Mouse (Mus musculus): ENCODE data around the gene Dmc1. TPM values are rescaled to one million over a fixed set of nuclear protein-coding genes. Genes with fewer than 3 reads are reported as not detected.
A peak's percentile ranks its signal among the peaks of the same experiment; 100 is the strongest.

Dmc1 gene
- 2.2 and 2.5 TPM in 2 replicates for polyA plus RNA-seq (2015; fragmentation: Nextera tagmentation; extraction: Ambion mirVana)

DNA sequence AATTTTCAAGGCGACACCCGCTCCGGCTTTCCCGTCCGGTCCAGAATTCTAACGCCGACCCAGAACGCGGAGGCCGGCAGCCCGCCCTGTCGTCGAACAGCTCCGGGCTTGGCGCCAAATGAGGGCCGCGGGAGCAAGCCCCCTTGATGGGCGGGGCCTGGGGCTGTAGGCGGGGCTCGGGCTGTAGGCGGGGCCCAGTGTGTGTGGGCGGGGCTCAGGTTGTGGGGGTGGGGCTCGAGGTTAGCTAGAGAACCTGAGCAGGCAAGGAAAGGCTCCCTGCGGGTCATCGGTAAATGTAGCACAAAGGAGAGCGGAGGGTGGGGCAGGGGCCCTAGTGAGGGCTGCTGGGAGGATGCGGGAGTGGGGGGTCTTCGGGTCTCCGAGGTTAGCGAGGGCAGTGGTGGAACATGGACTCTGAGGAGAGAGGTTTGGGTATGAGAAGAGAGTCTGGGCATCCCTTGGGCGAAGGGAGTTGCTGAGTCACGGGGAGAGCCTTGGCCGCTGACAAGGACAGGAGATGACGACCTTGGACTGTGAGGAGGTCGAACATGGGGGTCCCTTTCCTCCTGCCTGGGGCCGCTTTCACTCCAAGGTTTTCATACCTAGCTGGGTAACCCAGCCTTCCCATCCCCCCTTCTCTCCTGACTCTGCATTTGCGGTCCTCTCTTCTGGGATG, at the start of gene Dmc1:
Gene Dmc1 (minus strand): TSS at position 120 of the 676 bp plus-strand sequence.
- 11% methylated on average over 37 of the region's 37 CpGs for WGBS
- no peaks in the 10 kb centered on the region for H3K36me3 ChIP-seq
- no peak within 1 kb of the TSS for H3K27ac ChIP-seq (replicated peaks)
- ATAC-seq (ENCODE audit: insufficient number of reproducible peaks, low FRiP score, low TSS enrichment, low read depth) = peak; percentile 15; the same call in 1 of the 2 replicates
- peak within 1 kb of the TSS; percentile 42 for H3K4me3 ChIP-seq (replicated peaks)
- 0 out of 2 replicates have a peak, but pooled peaks cover 3% of the 10 kb centered on the region for H3K27me3 ChIP-seq
- peaks cover 10% of the 10 kb centered on the region for H3K4me1 ChIP-seq
- 0 out of 2 replicates have a peak within 1 kb of the TSS, but pooled peaks have one; percentile 12 for H3K9ac ChIP-seq
- H3K4me2 ChIP-seq (replicated peaks) = peak within 1 kb of the TSS; percentile 49
- H3K9me3 ChIP-seq (replicated peaks) = 0 out of 2 replicates have a peak, but pooled peaks cover 3% of the 10 kb centered on the region

DNA sequence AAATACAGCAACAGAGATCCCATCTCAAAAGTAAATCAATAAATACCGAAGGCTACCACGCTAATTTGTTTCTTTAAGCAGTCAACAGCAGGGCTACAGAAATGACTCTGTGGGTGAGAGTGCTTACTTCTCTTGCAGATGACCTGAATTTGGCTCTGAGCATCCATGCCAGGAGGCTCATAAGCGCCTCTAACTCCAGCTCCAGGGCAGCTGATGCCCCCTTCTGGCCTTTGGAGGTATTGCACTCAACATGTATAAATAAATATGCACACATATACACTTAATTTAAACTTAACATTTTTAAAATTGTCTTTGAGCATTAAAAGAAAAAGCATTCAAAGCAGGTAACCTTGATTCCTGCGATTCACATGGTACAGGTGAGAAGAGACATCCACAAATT, 46.6 kb upstream of the Dmc1 start:
- ATAC-seq (ENCODE audit: insufficient number of reproducible peaks, low FRiP score, low TSS enrichment, low read depth) = no peak
- Histone ChIP-seq H3K4me2 (replicated peaks) (no peak overlapping the region), H3K4me3 (replicated peaks) (no peak overlapping the region), H3K36me3 (peaks cover 15% of the 10 kb centered on the region; the same call in 1 of the 2 replicates), H3K27ac (replicated peaks) (no peak overlapping the region), H3K9me3 (replicated peaks) (no peaks in the 10 kb centered on the region), H3K9ac (no peak overlapping the region), H3K4me1 (no peaks in the 10 kb centered on the region), H3K27me3 (no peaks in the 10 kb centered on the region)
- WGBS = 77% methylated on average over 4 of the region's 4 CpGs

GRCm38 (mm10) chr15:79650569-79650968, 45.7 kb upstream of the Dmc1 start:
- Histone ChIP-seq H3K36me3 (peaks cover 15% of the 10 kb centered on the region; the same call in 1 of the 2 replicates), H3K9ac (no peak overlapping the region)
- ATAC-seq (ENCODE audit: insufficient number of reproducible peaks, low FRiP score, low TSS enrichment, low read depth) = no peak

DNA sequence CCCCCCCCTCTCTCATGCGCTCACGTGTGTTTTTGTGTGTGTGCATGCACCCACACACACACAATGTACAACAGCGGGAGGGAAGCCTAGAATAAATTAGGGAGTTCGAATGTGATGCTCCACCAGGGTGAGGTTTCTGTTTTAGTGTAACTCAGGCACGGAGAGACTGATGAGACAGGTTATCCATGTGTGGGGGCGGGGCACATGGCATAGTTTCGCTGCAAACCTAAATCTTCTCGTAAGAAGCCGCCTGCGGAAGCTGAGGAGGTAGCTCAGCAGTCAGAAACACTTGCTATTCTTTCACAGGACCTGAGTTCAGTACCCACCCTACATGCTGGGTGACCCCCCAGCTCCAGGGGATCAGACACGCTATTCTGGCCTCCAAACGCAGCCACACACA, 43.2 kb upstream of the Dmc1 start:
- WGBS = 88% methylated on average over 12 of the region's 12 CpGs
- no peak overlapping the region for H3K4me2 ChIP-seq (replicated peaks)
- H3K9me3 ChIP-seq (replicated peaks) = no peaks in the 10 kb centered on the region
- ATAC-seq (ENCODE audit: insufficient number of reproducible peaks, low FRiP score, low TSS enrichment, low read depth) = no peak
- no peak overlapping the region for H3K9ac ChIP-seq
- H3K4me1 ChIP-seq = no peaks in the 10 kb centered on the region
- no peak overlapping the region for H3K27ac ChIP-seq (replicated peaks)
- no peak overlapping the region for H3K4me3 ChIP-seq (replicated peaks)
- peaks cover 19% of the 10 kb centered on the region; the same call in 1 of the 2 replicates for H3K36me3 ChIP-seq
- no peaks in the 10 kb centered on the region for H3K27me3 ChIP-seq

More at GRCm38 (mm10) chr15:79650569-79650968, 45.7 kb upstream of the Dmc1 start:
- H3K27ac ChIP-seq (replicated peaks) = no peak overlapping the region
- H3K4me2 ChIP-seq (replicated peaks) = no peak overlapping the region
- H3K4me1 ChIP-seq = no peaks in the 10 kb centered on the region
- no peaks in the 10 kb centered on the region for H3K27me3 ChIP-seq
- H3K4me3 ChIP-seq (replicated peaks) = no peak overlapping the region
- H3K9me3 ChIP-seq (replicated peaks) = no peaks in the 10 kb centered on the region

- no peaks in the 10 kb centered on the region for H3K4me1 ChIP-seq
- no peak overlapping the region for H3K4me2 ChIP-seq (replicated peaks)
- H3K9me3 ChIP-seq (replicated peaks) = no peaks in the 10 kb centered on the region
- ATAC-seq (ENCODE audit: insufficient number of reproducible peaks, low FRiP score, low TSS enrichment, low read depth) = no peak
- 72% methylated on average over 2 of the region's 2 CpGs for WGBS
- H3K27ac ChIP-seq (replicated peaks) = no peak overlapping the region
- H3K27me3 ChIP-seq = no peaks in the 10 kb centered on the region
- no peak overlapping the region for H3K4me3 ChIP-seq (replicated peaks)
- no peak overlapping the region for H3K9ac ChIP-seq
- H3K36me3 ChIP-seq = peaks cover 19% of the 10 kb centered on the region; the same call in 1 of the 2 replicates
Measured at GRCm38 (mm10) chr15:79645483-79645882, 40.6 kb upstream of the Dmc1 start.

- no peak overlapping the region for H3K27ac ChIP-seq (replicated peaks)
- H3K4me2 ChIP-seq (replicated peaks) = no peak overlapping the region
- H3K9me3 ChIP-seq (replicated peaks) = no peaks in the 10 kb centered on the region
- H3K27me3 ChIP-seq = no peaks in the 10 kb centered on the region
- no peak overlapping the region for H3K9ac ChIP-seq
- no peak for ATAC-seq (ENCODE audit: insufficient number of reproducible peaks, low FRiP score, low TSS enrichment, low read depth)
- no peaks in the 10 kb centered on the region for H3K4me1 ChIP-seq
- WGBS = 55% methylated on average over 12 of the region's 12 CpGs
- H3K36me3 ChIP-seq = 0 out of 2 replicates have a peak, but pooled peaks cover 18% of the 10 kb centered on the region
- H3K4me3 ChIP-seq (replicated peaks) = no peak overlapping the region
Measured at GRCm38 (mm10) chr15:79641135-79641817, 36.4 kb upstream of the Dmc1 start.

- no peak overlapping the region for H3K4me3 ChIP-seq (replicated peaks)
- peaks cover 39% of the 10 kb centered on the region for H3K36me3 ChIP-seq
- H3K4me1 ChIP-seq = no peaks in the 10 kb centered on the region
- H3K4me2 ChIP-seq (replicated peaks) = no peak overlapping the region
- WGBS = 68% methylated on average over 2 of the region's 2 CpGs
- no peak overlapping the region for H3K27ac ChIP-seq (replicated peaks)
- no peaks in the 10 kb centered on the region for H3K9me3 ChIP-seq (replicated peaks)
- no peak for ATAC-seq (ENCODE audit: insufficient number of reproducible peaks, low FRiP score, low TSS enrichment, low read depth)
- no peak overlapping the region for H3K9ac ChIP-seq
- H3K27me3 ChIP-seq = no peaks in the 10 kb centered on the region
Measured at GRCm38 (mm10) chr15:79630471-79630870, 25.6 kb upstream of the Dmc1 start.

DNA sequence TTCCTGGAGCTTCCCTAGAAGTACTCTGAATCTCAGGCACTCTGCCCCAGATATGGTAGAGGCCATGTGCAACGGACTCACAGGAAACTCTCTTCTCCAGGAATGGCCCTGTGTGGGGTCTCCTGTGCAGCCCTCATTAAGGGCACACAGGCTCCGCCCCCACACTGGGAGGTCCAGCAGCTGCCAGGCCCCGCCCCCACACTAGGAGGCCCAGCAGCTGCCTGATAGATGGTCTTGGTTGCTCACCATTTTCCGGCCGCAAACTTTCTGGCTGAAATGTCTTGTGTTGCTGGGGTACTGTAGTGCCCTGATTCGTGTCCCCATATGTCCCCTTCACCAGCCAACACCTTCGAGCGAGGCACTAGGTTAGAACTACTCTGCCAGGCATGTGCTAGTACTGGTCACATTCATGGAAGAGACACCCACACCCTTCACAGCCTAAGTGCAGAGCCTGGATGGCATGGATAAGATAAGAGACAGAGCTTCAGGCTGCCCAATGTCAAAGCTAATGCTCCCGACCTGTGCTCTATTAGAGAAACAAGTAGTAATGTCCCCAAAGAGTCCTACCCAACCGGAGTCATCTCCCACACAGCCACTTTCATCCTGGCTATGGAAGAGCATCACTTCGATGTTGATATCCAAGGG, 15.0 kb upstream of the Dmc1 start:
- Histone ChIP-seq H3K9me3 (replicated peaks) (no peaks in the 10 kb centered on the region), H3K4me1 (no peaks in the 10 kb centered on the region), H3K9ac (no peak overlapping the region), H3K27ac (replicated peaks) (no peak overlapping the region), H3K4me3 (replicated peaks) (no peak overlapping the region), H3K36me3 (peaks cover 4% of the 10 kb centered on the region; the same call in 1 of the 2 replicates), H3K27me3 (no peaks in the 10 kb centered on the region), H3K4me2 (replicated peaks) (no peak overlapping the region)
- WGBS = 79% methylated on average over 11 of the region's 11 CpGs
- ATAC-seq (ENCODE audit: insufficient number of reproducible peaks, low FRiP score, low TSS enrichment, low read depth) = no peak

- Histone ChIP-seq H3K36me3 (peaks cover 4% of the 10 kb centered on the region; the same call in 1 of the 2 replicates), H3K4me2 (replicated peaks) (no peak overlapping the region), H3K9ac (no peak overlapping the region), H3K4me3 (replicated peaks) (no peak overlapping the region), H3K27me3 (no peaks in the 10 kb centered on the region), H3K4me1 (no peaks in the 10 kb centered on the region), H3K9me3 (replicated peaks) (no peaks in the 10 kb centered on the region), H3K27ac (replicated peaks) (no peak overlapping the region)
- WGBS = 87% methylated on average over 7 of the region's 7 CpGs
- ATAC-seq (ENCODE audit: insufficient number of reproducible peaks, low FRiP score, low TSS enrichment, low read depth) = no peak
Measured at GRCm38 (mm10) chr15:79618456-79618855, 13.5 kb upstream of the Dmc1 start.

- no peaks in the 10 kb centered on the region for H3K4me1 ChIP-seq
- no peaks in the 10 kb centered on the region for H3K9me3 ChIP-seq (replicated peaks)
- H3K4me3 ChIP-seq (replicated peaks) = no peak overlapping the region
- no peak overlapping the region for H3K9ac ChIP-seq
- no peaks in the 10 kb centered on the region for H3K27me3 ChIP-seq
- H3K36me3 ChIP-seq = peaks cover 9% of the 10 kb centered on the region; the same call in 1 of the 2 replicates
- H3K27ac ChIP-seq (replicated peaks) = no peak overlapping the region
- ATAC-seq (ENCODE audit: insufficient number of reproducible peaks, low FRiP score, low TSS enrichment, low read depth) = no peak
- WGBS = 78% methylated on average over 11 of the region's 11 CpGs
- no peak overlapping the region for H3K4me2 ChIP-seq (replicated peaks)
Measured at GRCm38 (mm10) chr15:79617135-79617534, 12.2 kb upstream of the Dmc1 start.

- H3K4me2 ChIP-seq (replicated peaks) = no peak overlapping the region
- H3K9ac ChIP-seq = no peak overlapping the region
- H3K9me3 ChIP-seq (replicated peaks) = no peaks in the 10 kb centered on the region
- WGBS = 86% methylated on average over 5 of the region's 5 CpGs
- no peaks in the 10 kb centered on the region for H3K27me3 ChIP-seq
- no peaks in the 10 kb centered on the region for H3K4me1 ChIP-seq
- no peak for ATAC-seq (ENCODE audit: insufficient number of reproducible peaks, low FRiP score, low TSS enrichment, low read depth)
- no peak overlapping the region for H3K27ac ChIP-seq (replicated peaks)
- peaks cover 8% of the 10 kb centered on the region; the same call in 1 of the 2 replicates for H3K36me3 ChIP-seq
- no peak overlapping the region for H3K4me3 ChIP-seq (replicated peaks)
Measured at GRCm38 (mm10) chr15:79616729-79617128, 11.8 kb upstream of the Dmc1 start.

Measured in embryonic facial prominence, embryonic 15.5 days (tissue).